In the genomic region with DNA sequence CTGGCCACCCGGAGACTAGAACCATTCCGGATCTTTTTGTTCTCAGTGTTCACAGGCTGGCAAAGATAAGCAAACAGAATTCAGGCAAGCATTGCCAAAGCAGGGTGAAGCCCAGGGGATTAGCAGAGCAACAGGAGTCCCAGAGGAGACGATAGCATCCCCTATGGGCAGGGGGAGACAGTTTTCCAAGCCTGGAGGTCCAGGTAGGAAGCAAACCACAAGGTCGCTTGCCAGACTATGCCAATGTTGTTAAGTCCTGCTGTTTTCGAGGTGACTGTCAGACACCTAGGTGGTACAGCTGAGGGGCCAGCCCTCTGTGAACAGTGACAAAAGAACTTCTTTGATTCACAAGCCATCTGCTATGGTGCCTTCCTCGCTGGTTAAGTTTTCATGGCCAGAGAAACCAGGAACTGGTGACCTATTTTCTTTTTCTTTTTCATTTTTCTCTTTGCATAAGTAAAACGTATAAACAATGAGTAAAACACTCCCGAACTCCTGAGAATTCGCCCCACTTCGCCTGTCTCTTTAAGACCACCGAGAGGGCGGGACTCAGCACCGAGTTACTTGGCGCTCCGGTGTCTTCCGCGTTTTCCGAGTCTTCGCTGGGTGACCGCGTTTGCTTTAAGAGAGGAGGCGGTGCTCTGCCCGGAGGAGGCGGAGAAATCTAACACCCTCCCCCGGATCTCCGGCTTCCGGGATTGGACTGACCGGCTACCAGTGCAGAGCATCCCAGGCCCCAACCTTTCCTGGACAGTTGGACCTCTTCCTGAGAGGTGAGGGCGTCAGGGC, we compare ENCODE assay signal across 7 mouse cellular contexts. TPM values are rescaled to one million over a fixed set of nuclear protein-coding genes. Genes with fewer than 3 reads are reported as not detected.
DNase-seq lines count a peak whose midpoint lies in the region; ATAC-seq and TF ChIP-seq lines count a peak whose summit lies in the region.

A gene (plus strand): TSS at position 674 of the 789 bp plus-strand sequence.

- peaks cover 6% of the 10 kb centered on the region; the same call in 1 of the 2 replicates for H3K36me3 ChIP-seq in embryonic facial prominence, embryonic 12.5 days
- H3K36me3 ChIP-seq in kidney, adult 2 months (ENCODE audit: control insufficient read depth, insufficient read depth, low read length), result no peaks in the 10 kb centered on the region
- H3K36me3 ChIP-seq in limb, embryonic 12.5 days, result peaks cover 26% of the 10 kb centered on the region
- peaks cover 9% of the 10 kb centered on the region; the same call in 1 of the 2 replicates for H3K36me3 ChIP-seq in midbrain, embryonic 15.5 days (replicated peaks)
- peaks cover 10% of the 10 kb centered on the region for H3K36me3 ChIP-seq in spleen, adult 2 months (ENCODE audit: control insufficient read depth, insufficient read depth, low read length)

- no peaks in the 10 kb centered on the region for H3K27me3 ChIP-seq in embryonic facial prominence, embryonic 12.5 days
- H3K27me3 ChIP-seq in kidney, adult 2 months (replicated peaks; ENCODE audit: control insufficient read depth, insufficient read depth, low read length), result no peaks in the 10 kb centered on the region
- H3K27me3 ChIP-seq in limb, embryonic 12.5 days, result no peaks in the 10 kb centered on the region
- no peaks in the 10 kb centered on the region for H3K27me3 ChIP-seq in midbrain, embryonic 15.5 days (replicated peaks)
- no peaks in the 10 kb centered on the region for H3K27me3 ChIP-seq in spleen, adult 2 months (ENCODE audit: control insufficient read depth, insufficient read depth, low read length)

- no peak within 1 kb of the TSS for H3K27ac ChIP-seq in embryonic facial prominence, embryonic 12.5 days
- H3K27ac ChIP-seq in kidney, adult 2 months (ENCODE audit: insufficient read depth, low read depth, low read length), result peak within 1 kb of the TSS; percentile 29
- H3K27ac ChIP-seq in limb, embryonic 12.5 days, result no peak within 1 kb of the TSS
- peak within 1 kb of the TSS; percentile 46; the same call in 1 of the 2 replicates for H3K27ac ChIP-seq in midbrain, embryonic 15.5 days
- H3K27ac ChIP-seq in spleen, adult 2 months (ENCODE audit: insufficient read depth, low read length), result peak within 1 kb of the TSS; percentile 3; the same call in 1 of the 2 replicates

- 1% methylated on average over 29 of the region's 29 CpGs for WGBS in embryonic facial prominence, embryonic 12.5 days
- 1% methylated on average over 29 of the region's 29 CpGs for WGBS in kidney, adult 2 months
- 2% methylated on average over 29 of the region's 29 CpGs for WGBS in limb, embryonic 12.5 days
- WGBS in midbrain, embryonic 15.5 days, result under 1% methylated on average over 29 of the region's 29 CpGs
- 2% methylated on average over 29 of the region's 29 CpGs for WGBS in spleen, adult 2 months

- H3K9ac ChIP-seq in embryonic facial prominence, embryonic 12.5 days, result peak within 1 kb of the TSS; percentile 55
- H3K9ac ChIP-seq in limb, embryonic 12.5 days (replicated peaks), result peak within 1 kb of the TSS; percentile 61
- H3K9ac ChIP-seq in midbrain, embryonic 15.5 days, result peak within 1 kb of the TSS; percentile 53

- peak; percentile 89 for DNase-seq in adrenal gland, postnatal 25 days
- DNase-seq in heart, adult 18-20 months, result peak; percentile 95 to 96
- DNase-seq in kidney, adult 2 months, result peak; percentile 96
- peak; percentile 70 to 88 for DNase-seq in spleen, adult 2 months (ENCODE audit: low read depth in 1 of 2, low spot score in 2 of 2)

- TF ChIP-seq POLR2A in kidney, adult 2 months (IDR thresholded peaks at IDR 0.05; ENCODE audit: low read depth, low read length), result peak; percentile 85
- peak; percentile 26; the same call in 1 of the 2 replicates for TF ChIP-seq POLR2A in spleen, adult 2 months (IDR thresholded peaks at IDR 0.05; ENCODE audit: low read depth, low read length)

- H3K4me2 ChIP-seq in embryonic facial prominence, embryonic 12.5 days (replicated peaks), result peak within 1 kb of the TSS; percentile 89
- peak within 1 kb of the TSS; percentile 77 for H3K4me2 ChIP-seq in limb, embryonic 12.5 days
- peak within 1 kb of the TSS; percentile 59 for H3K4me2 ChIP-seq in midbrain, embryonic 15.5 days

- H3K9me3 ChIP-seq in embryonic facial prominence, embryonic 12.5 days, result 0 out of 2 replicates have a peak, but pooled peaks cover 4% of the 10 kb centered on the region
- no peaks in the 10 kb centered on the region for H3K9me3 ChIP-seq in limb, embryonic 12.5 days
- H3K9me3 ChIP-seq in midbrain, embryonic 15.5 days, result no peaks in the 10 kb centered on the region

- ATAC-seq in embryonic facial prominence, embryonic 12.5 days (ENCODE audit: insufficient number of reproducible peaks, insufficient read depth, low FRiP score, low TSS enrichment), result peak; percentile 84
- peak; percentile 81 for ATAC-seq in limb, embryonic 12.5 days (ENCODE audit: insufficient number of reproducible peaks, insufficient read depth, low FRiP score, low TSS enrichment, low read depth)
- ATAC-seq in midbrain, embryonic 15.5 days (replicated peaks), result peak; percentile 96

- H3K4me1 ChIP-seq in embryonic facial prominence, embryonic 12.5 days, result peaks cover 16% of the 10 kb centered on the region
- no peaks in the 10 kb centered on the region; the same call in 1 of the 2 replicates for H3K4me1 ChIP-seq in kidney, adult 2 months (ENCODE audit: control insufficient read depth, insufficient read depth, low read length)
- H3K4me1 ChIP-seq in limb, embryonic 12.5 days (replicated peaks), result peaks cover 14% of the 10 kb centered on the region
- H3K4me1 ChIP-seq in midbrain, embryonic 15.5 days, result peaks cover 12% of the 10 kb centered on the region
- peaks cover 11% of the 10 kb centered on the region; the same call in 1 of the 2 replicates for H3K4me1 ChIP-seq in spleen, adult 2 months (ENCODE audit: control insufficient read depth, insufficient read depth, insufficient read length)

- peak; percentile 45 for TF ChIP-seq CTCF in kidney, adult 2 months (conservative IDR thresholded peaks at IDR 0.05; ENCODE audit: insufficient read depth, insufficient read length, low read depth, low read length)
- no peak for TF ChIP-seq CTCF in spleen, adult 2 months (IDR thresholded peaks at IDR 0.05; ENCODE audit: extremely low read depth, insufficient read depth, insufficient read length, insufficient replicate concordance)

- H3K4me3 ChIP-seq in embryonic facial prominence, embryonic 12.5 days, result peak within 1 kb of the TSS; percentile 70
- peak within 1 kb of the TSS; percentile 96 for H3K4me3 ChIP-seq in kidney, adult 2 months (ENCODE audit: insufficient read depth, low read depth, low read length)
- H3K4me3 ChIP-seq in limb, embryonic 12.5 days (replicated peaks), result peak within 1 kb of the TSS; percentile 63
- peak within 1 kb of the TSS; percentile 63 for H3K4me3 ChIP-seq in midbrain, embryonic 15.5 days
- peak within 1 kb of the TSS; percentile 98 for H3K4me3 ChIP-seq in spleen, adult 2 months (ENCODE audit: extremely low read depth, insufficient read depth, insufficient read length)

RNA-seq across cellular contexts. Expression of the gene that starts here (rescaled TPM):
- total RNA-seq in adrenal gland, postnatal 25 days (2021), result 85.7 and 117 TPM in 2 replicates
- 47.1 and 50.5 TPM in 2 replicates for polyA plus RNA-seq in embryonic facial prominence, embryonic 12.5 days (2016; fragmentation: Nextera tagmentation; extraction: Ambion mirVana)
- 10 to 100 TPM; 17.3 to 18.6 TPM for total RNA-seq in heart, adult 18-20 months (2021)
- 55.7 and 67.6 TPM in 2 replicates for polyA plus RNA-seq in kidney, adult 2 months (2012; rRNA removed)
- polyA plus RNA-seq in limb, embryonic 12.5 days (2016; fragmentation: Nextera tagmentation; extraction: Ambion mirVana), result 44.1 and 48.5 TPM in 2 replicates
- polyA plus RNA-seq in midbrain, embryonic 15.5 days (2015; fragmentation: Nextera tagmentation; extraction: Ambion mirVana), result 51.7 and 56.2 TPM in 2 replicates
- polyA plus RNA-seq in spleen, adult 2 months (2012; rRNA removed), result 21.4 and 23.7 TPM in 2 replicates

Comparison
In these comparisons a context has a peak if more than half of its experiments do, and no peak if none do; other contexts are left out.
1. H3K27ac ChIP-seq: peak in kidney, adult 2 months (single experiment), midbrain, embryonic 15.5 days (single experiment) and spleen, adult 2 months (single experiment); none in embryonic facial prominence, embryonic 12.5 days (single experiment) and limb, embryonic 12.5 days (single experiment).
2. Peak in every context shown above with its lines, with median percentiles within 50 percentile points of each other: DNase-seq, ATAC-seq, H3K4me2 ChIP-seq, H3K4me3 ChIP-seq and H3K9ac ChIP-seq.